Mouse (Mus musculus): ENCODE results near the gene 3110040M04Rik. TPM values are rescaled to one million over a fixed set of nuclear protein-coding genes. Genes with fewer than 3 reads are reported as not detected.

The 3110040M04Rik gene
- polyA plus RNA-seq, 1 experiment from 2014 or later, result not detected

- Histone ChIP-seq H3K27me3 (ENCODE audit: control insufficient read depth, insufficient read depth, low read length) (no peaks in the 10 kb centered on the region), H3K9ac (ENCODE audit: low read length) (no peak overlapping the region), H3K4me3 (ENCODE audit: control insufficient read depth in 1 of 2, insufficient read depth in 1 of 2, low read depth in 1 of 2, low read length in 2 of 2) (no peak overlapping the region), H3K36me3 (ENCODE audit: control insufficient read depth, insufficient read depth, low read length) (no peaks in the 10 kb centered on the region), H3K27ac (replicated peaks in 1 of 2; ENCODE audit: control insufficient read depth in 1 of 2, insufficient read depth in 1 of 2, low read depth in 2 of 2, low read length in 2 of 2) (no peak overlapping the region), H3K9me3 (ENCODE audit: control insufficient read depth, low read length) (no peaks in the 10 kb centered on the region), H3K4me1 (ENCODE audit: control insufficient read depth in 2 of 2, insufficient read depth in 2 of 2, low read length in 2 of 2) (no peaks in the 10 kb centered on the region), H3K4me2 (ENCODE audit: low read length) (no peak overlapping the region)
- no peak for ATAC-seq (ENCODE audit: insufficient number of reproducible peaks, insufficient read depth, low FRiP score, low read depth)
- 81% methylated on average over 8 of the region's 8 CpGs for WGBS
These were observed 23.6 kb downstream of the 3110040M04Rik start for GRCm38 (mm10) chr1:151227506-151227905.

GRCm38 (mm10) chr1:151228320-151228989 lies 24.5 kb downstream of the 3110040M04Rik start:
- Histone ChIP-seq H3K36me3 (ENCODE audit: control insufficient read depth, insufficient read depth, low read length) (no peaks in the 10 kb centered on the region), H3K4me2 (ENCODE audit: low read length) (no peak overlapping the region), H3K27me3 (ENCODE audit: control insufficient read depth, insufficient read depth, low read length) (no peaks in the 10 kb centered on the region), H3K9ac (ENCODE audit: low read length) (no peak overlapping the region), H3K9me3 (ENCODE audit: control insufficient read depth, low read length) (no peaks in the 10 kb centered on the region), H3K4me3 (ENCODE audit: control insufficient read depth in 1 of 2, insufficient read depth in 1 of 2, low read depth in 1 of 2, low read length in 2 of 2) (no peak overlapping the region), H3K4me1 (ENCODE audit: control insufficient read depth in 2 of 2, insufficient read depth in 2 of 2, low read length in 2 of 2) (no peaks in the 10 kb centered on the region), H3K27ac (replicated peaks in 1 of 2; ENCODE audit: control insufficient read depth in 1 of 2, insufficient read depth in 1 of 2, low read depth in 2 of 2, low read length in 2 of 2) (no peak overlapping the region)
- ATAC-seq (ENCODE audit: insufficient number of reproducible peaks, insufficient read depth, low FRiP score, low read depth), result no peak
- 85% methylated on average over 1 of the region's 1 CpGs for WGBS

- Histone ChIP-seq H3K36me3 (ENCODE audit: control insufficient read depth, insufficient read depth, low read length) (no peaks in the 10 kb centered on the region), H3K9me3 (ENCODE audit: control insufficient read depth, low read length) (0 out of 2 replicates have a peak, but pooled peaks cover 3% of the 10 kb centered on the region), H3K4me3 (ENCODE audit: control insufficient read depth in 1 of 2, insufficient read depth in 1 of 2, low read depth in 1 of 2, low read length in 2 of 2) (no peak overlapping the region), H3K9ac (ENCODE audit: low read length) (no peak overlapping the region), H3K4me1 (ENCODE audit: control insufficient read depth in 2 of 2, insufficient read depth in 2 of 2, low read length in 2 of 2) (peaks cover 4 to 10% of the 10 kb centered on the region in 2 experiments), H3K27ac (replicated peaks in 1 of 2; ENCODE audit: control insufficient read depth in 1 of 2, insufficient read depth in 1 of 2, low read depth in 2 of 2, low read length in 2 of 2) (no peak overlapping the region), H3K27me3 (ENCODE audit: control insufficient read depth, insufficient read depth, low read length) (no peaks in the 10 kb centered on the region), H3K4me2 (ENCODE audit: low read length) (no peak overlapping the region)
- WGBS, result 80% methylated on average over 3 of the region's 3 CpGs
- no peak for ATAC-seq (ENCODE audit: insufficient number of reproducible peaks, insufficient read depth, low FRiP score, low read depth)
These were observed 28.4 kb downstream of the 3110040M04Rik start for GRCm38 (mm10) chr1:151232346-151232745.

GRCm38 (mm10) chr1:151233756-151234155 lies 29.8 kb downstream of the 3110040M04Rik start:
- Histone ChIP-seq H3K36me3 (ENCODE audit: control insufficient read depth, insufficient read depth, low read length) (no peaks in the 10 kb centered on the region), H3K4me2 (ENCODE audit: low read length) (no peak overlapping the region), H3K4me1 (ENCODE audit: control insufficient read depth in 2 of 2, insufficient read depth in 2 of 2, low read length in 2 of 2) (peaks cover 8 to 16% of the 10 kb centered on the region in 2 experiments), H3K4me3 (ENCODE audit: control insufficient read depth in 1 of 2, insufficient read depth in 1 of 2, low read depth in 1 of 2, low read length in 2 of 2) (no peak overlapping the region), H3K27me3 (ENCODE audit: control insufficient read depth, insufficient read depth, low read length) (no peaks in the 10 kb centered on the region), H3K9ac (ENCODE audit: low read length) (no peak overlapping the region), H3K9me3 (ENCODE audit: control insufficient read depth, low read length) (0 out of 2 replicates have a peak, but pooled peaks cover 3% of the 10 kb centered on the region), H3K27ac (replicated peaks in 1 of 2; ENCODE audit: control insufficient read depth in 1 of 2, insufficient read depth in 1 of 2, low read depth in 2 of 2, low read length in 2 of 2) (no peak overlapping the region)
- WGBS, result 72% methylated on average over 3 of the region's 3 CpGs
- no peak for ATAC-seq (ENCODE audit: insufficient number of reproducible peaks, insufficient read depth, low FRiP score, low read depth)

GRCm38 (mm10) chr1:151235574-151235973 lies 31.7 kb downstream of the 3110040M04Rik start:
- 33% methylated on average over 2 of the region's 2 CpGs for WGBS
- Histone ChIP-seq H3K4me1 (ENCODE audit: control insufficient read depth in 2 of 2, insufficient read depth in 2 of 2, low read length in 2 of 2) (peaks cover 8 to 16% of the 10 kb centered on the region in 2 experiments), H3K9me3 (ENCODE audit: control insufficient read depth, low read length) (peaks cover 9% of the 10 kb centered on the region; the same call in 1 of the 2 replicates), H3K27me3 (ENCODE audit: control insufficient read depth, insufficient read depth, low read length) (no peaks in the 10 kb centered on the region), H3K4me2 (ENCODE audit: low read length) (no peak overlapping the region), H3K27ac (replicated peaks in 1 of 2; ENCODE audit: control insufficient read depth in 1 of 2, insufficient read depth in 1 of 2, low read depth in 2 of 2, low read length in 2 of 2) (peak overlapping the region in 1 of 2 experiments; percentile 61; a peak in 2 of 4 replicates), H3K9ac (ENCODE audit: low read length) (no peak overlapping the region), H3K4me3 (ENCODE audit: control insufficient read depth in 1 of 2, insufficient read depth in 1 of 2, low read depth in 1 of 2, low read length in 2 of 2) (no peak overlapping the region), H3K36me3 (ENCODE audit: control insufficient read depth, insufficient read depth, low read length) (no peaks in the 10 kb centered on the region)
- ATAC-seq (ENCODE audit: insufficient number of reproducible peaks, insufficient read depth, low FRiP score, low read depth), result no peak

GRCm38 (mm10) chr1:151236141-151236930 lies 32.4 kb downstream of the 3110040M04Rik start:
- H3K4me2 ChIP-seq (ENCODE audit: low read length), result no peak overlapping the region; the same call in 1 of the 2 replicates
- ATAC-seq (ENCODE audit: insufficient number of reproducible peaks, insufficient read depth, low FRiP score, low read depth), result peak; percentile 72; the same call in 1 of the 2 replicates
- WGBS, result 56% methylated on average over 13 of the region's 13 CpGs

GRCm38 (mm10) chr1:151237780-151238179 lies 33.9 kb downstream of the 3110040M04Rik start:
- no peak for ATAC-seq (ENCODE audit: insufficient number of reproducible peaks, insufficient read depth, low FRiP score, low read depth)
- Histone ChIP-seq H3K27ac (replicated peaks in 1 of 2; ENCODE audit: control insufficient read depth in 1 of 2, insufficient read depth in 1 of 2, low read depth in 2 of 2, low read length in 2 of 2) (no peak overlapping the region), H3K27me3 (ENCODE audit: control insufficient read depth, insufficient read depth, low read length) (no peaks in the 10 kb centered on the region), H3K9ac (ENCODE audit: low read length) (no peak overlapping the region), H3K9me3 (ENCODE audit: control insufficient read depth, low read length) (peaks cover 9% of the 10 kb centered on the region; the same call in 1 of the 2 replicates), H3K4me1 (ENCODE audit: control insufficient read depth in 2 of 2, insufficient read depth in 2 of 2, low read length in 2 of 2) (peaks cover 8 to 16% of the 10 kb centered on the region in 2 experiments), H3K36me3 (ENCODE audit: control insufficient read depth, insufficient read depth, low read length) (no peaks in the 10 kb centered on the region), H3K4me3 (ENCODE audit: control insufficient read depth in 1 of 2, insufficient read depth in 1 of 2, low read depth in 1 of 2, low read length in 2 of 2) (no peak overlapping the region), H3K4me2 (ENCODE audit: low read length) (no peak overlapping the region)
- 45% methylated on average over 3 of the region's 3 CpGs for WGBS

More at GRCm38 (mm10) chr1:151236141-151236930, 32.4 kb downstream of the 3110040M04Rik start:
- H3K9me3 ChIP-seq (ENCODE audit: control insufficient read depth, low read length), result peaks cover 9% of the 10 kb centered on the region; the same call in 1 of the 2 replicates
- peaks cover 8 to 16% of the 10 kb centered on the region in 2 experiments for H3K4me1 ChIP-seq (ENCODE audit: control insufficient read depth in 2 of 2, insufficient read depth in 2 of 2, low read length in 2 of 2)
- H3K9ac ChIP-seq (ENCODE audit: low read length), result no peak overlapping the region
- H3K27ac ChIP-seq (replicated peaks in 1 of 2; ENCODE audit: control insufficient read depth in 1 of 2, insufficient read depth in 1 of 2, low read depth in 2 of 2, low read length in 2 of 2), result peak overlapping the region; percentile 58 to 61
- no peaks in the 10 kb centered on the region for H3K36me3 ChIP-seq (ENCODE audit: control insufficient read depth, insufficient read depth, low read length)
- H3K4me3 ChIP-seq (ENCODE audit: control insufficient read depth in 1 of 2, insufficient read depth in 1 of 2, low read depth in 1 of 2, low read length in 2 of 2), result no peak overlapping the region
- no peaks in the 10 kb centered on the region for H3K27me3 ChIP-seq (ENCODE audit: control insufficient read depth, insufficient read depth, low read length)
